Comparison of ENCODE assay signal across 8 mouse cellular contexts in genomic region chr15:7877560-7878467, GRCm38 (mm10).
DNase-seq lines count a peak whose midpoint lies in the region; ATAC-seq and TF ChIP-seq lines count a peak whose summit lies in the region.
"Had no signal": no experiment of that assay in that cellular context is flagged by ENCODE, and none has a peak within 500 bp of the region (broad histone marks: within the 10 kb centered on the region; RNA-seq: fewer than 3 reads in every experiment).

No protein-coding gene starts in this region.

- H3K4me3 ChIP-seq in neural tube, embryonic 13.5 days = no peak overlapping the region
- H3K4me3 ChIP-seq in heart, embryonic 14.5 days (ENCODE audit: control insufficient read depth in 1 of 2, insufficient read depth in 1 of 2, low read depth in 1 of 2, low read length in 2 of 2) = no peak overlapping the region
- H3K4me3 ChIP-seq in lung, embryonic 14.5 days (ENCODE audit: low read depth, low read length) = no peak overlapping the region
- H3K4me3 ChIP-seq: embryonic facial prominence, embryonic 15.5 days had no signal

- peaks cover 23% of the 10 kb centered on the region for H3K4me1 ChIP-seq in neural tube, embryonic 13.5 days (replicated peaks)
- peaks cover 6 to 10% of the 10 kb centered on the region in 2 experiments; a peak in 3 of 4 replicates for H3K4me1 ChIP-seq in heart, embryonic 14.5 days (ENCODE audit: control insufficient read depth in 2 of 2, insufficient read depth in 2 of 2, low read length in 2 of 2)
- H3K4me1 ChIP-seq in lung, embryonic 14.5 days (ENCODE audit: insufficient read depth) = no peaks in the 10 kb centered on the region

- WGBS in neural tube, embryonic 13.5 days = 35% methylated on average over 22 of the region's 22 CpGs
- 48% methylated on average over 22 of the region's 22 CpGs for WGBS in heart, embryonic 14.5 days
- 64% methylated on average over 22 of the region's 22 CpGs for WGBS in lung, embryonic 14.5 days

- ATAC-seq in neural tube, embryonic 13.5 days (ENCODE audit: low read depth) = 0 out of 2 replicates have a peak, but pooled peaks have one; percentile 32
- ATAC-seq in heart, embryonic 14.5 days (ENCODE audit: insufficient number of reproducible peaks, insufficient read depth, low FRiP score, low read depth) = no peak
- no peak for ATAC-seq in lung, embryonic 14.5 days (ENCODE audit: insufficient read depth)
- no peak for ATAC-seq in megakaryocyte progenitor cell, adult 5-6 weeks (replicated peaks; ENCODE audit: poor library complexity)

- intact Hi-C loops in gastrocnemius, postnatal 14 days (cut with DNase I; ENCODE audit: low total_unique reads) = no loop called here

- TF ChIP-seq CTCF in lung, embryonic 14.5 days (IDR thresholded peaks at IDR 0.05; ENCODE audit: low read depth) = no peak

- no peak overlapping the region for H3K4me2 ChIP-seq in neural tube, embryonic 13.5 days
- H3K4me2 ChIP-seq in heart, embryonic 14.5 days (ENCODE audit: low read length) = peak overlapping the region; percentile 49
- H3K4me2 ChIP-seq in lung, embryonic 14.5 days = no peak overlapping the region
- H3K4me2 ChIP-seq: embryonic facial prominence, embryonic 15.5 days had no signal

- H3K27ac ChIP-seq in neural tube, embryonic 13.5 days (replicated peaks) = no peak overlapping the region
- H3K27ac ChIP-seq in heart, embryonic 14.5 days (replicated peaks in 1 of 2; ENCODE audit: control insufficient read depth in 1 of 2, insufficient read depth in 1 of 2, low read depth in 2 of 2, low read length in 2 of 2) = no peak overlapping the region; a peak in 1 of 4 replicates
- no peak overlapping the region for H3K27ac ChIP-seq in lung, embryonic 14.5 days (ENCODE audit: low read depth)
- H3K27ac ChIP-seq: embryonic facial prominence, embryonic 15.5 days had no signal

- peaks cover 9% of the 10 kb centered on the region for H3K36me3 ChIP-seq in neural tube, embryonic 13.5 days
- H3K36me3 ChIP-seq in heart, embryonic 14.5 days (ENCODE audit: control insufficient read depth, insufficient read depth, low read length) = no peaks in the 10 kb centered on the region
- H3K36me3 ChIP-seq in lung, embryonic 14.5 days (ENCODE audit: insufficient read depth) = no peaks in the 10 kb centered on the region; the same call in 1 of the 2 replicates

- no peaks in the 10 kb centered on the region for H3K27me3 ChIP-seq in neural tube, embryonic 13.5 days
- no peaks in the 10 kb centered on the region for H3K27me3 ChIP-seq in heart, embryonic 14.5 days (ENCODE audit: control insufficient read depth, insufficient read depth, low read length)
- no peaks in the 10 kb centered on the region for H3K27me3 ChIP-seq in lung, embryonic 14.5 days (ENCODE audit: insufficient read depth, low read length)
- H3K27me3 ChIP-seq: embryonic facial prominence, embryonic 15.5 days had no signal

- no peaks in the 10 kb centered on the region for H3K9me3 ChIP-seq in neural tube, embryonic 13.5 days
- H3K9me3 ChIP-seq in heart, embryonic 14.5 days (ENCODE audit: control insufficient read depth, low read length) = no peaks in the 10 kb centered on the region
- H3K9me3 ChIP-seq in lung, embryonic 14.5 days (ENCODE audit: low read depth, low read length) = no peaks in the 10 kb centered on the region
- H3K9me3 ChIP-seq: embryonic facial prominence, embryonic 15.5 days had no signal

- no peak for DNase-seq in neural tube, embryonic 10.5 days (ENCODE audit: extremely low spot score, low spot score)
- peak; percentile 50 for DNase-seq in lung, embryonic 14.5 days
- DNase-seq in gastrocnemius, postnatal 14 days = no peak
- no peak for DNase-seq in ovary, postnatal 14 days (ENCODE audit: low spot score)

- H3K9ac ChIP-seq in neural tube, embryonic 13.5 days = no peak overlapping the region
- H3K9ac ChIP-seq in heart, embryonic 14.5 days (ENCODE audit: low read length) = no peak overlapping the region
- H3K9ac ChIP-seq in lung, embryonic 14.5 days = no peak overlapping the region
- H3K9ac ChIP-seq: embryonic facial prominence, embryonic 15.5 days had no signal
